Mouse (Mus musculus) cerebellum, adult 2 months (tissue): ENCODE measurements around the gene Calml3.

Experiments
- CTCF ChIP-seq: fragments of 200-500 bp; IDR thresholded peaks from 2 replicates; pipeline ENCODE4 v1.5.1; 2011; ENCODE audit warnings: low read depth, mild to moderate bottlenecking, control low read depth, low read length, moderate library complexity, borderline replicate concordance; ENCODE audit not compliant: insufficient read depth
- POLR2A ChIP-seq: fragments of 200-500 bp; IDR thresholded peaks from 2 replicates; pipeline ENCODE4 v1.6.1; 2011; ENCODE audit warnings: low read length, control low read depth, borderline replicate concordance; ENCODE audit not compliant: insufficient read depth

GRCm38 (mm10) chr13:3805638-3806037, 1.5 kb upstream of the Calml3 start:
- TF ChIP-seq CTCF (no peak), POLR2A (no peak)
